Mouse (Mus musculus) olfactory bulb, adult 2 months (tissue): ENCODE measurements around the gene Frg2f1.
A peak's percentile ranks its signal among the peaks of the same experiment; 100 is the strongest.

Source experiments
- CTCF ChIP-seq: fragments of 200-500 bp; IDR thresholded peaks from 2 replicates; pipeline ENCODE4 v1.5.1; 2012; ENCODE audit warnings: low read depth, mild to moderate bottlenecking, low read length, moderate library complexity; ENCODE audit not compliant: insufficient read depth
- POLR2A ChIP-seq: fragments of 200-500 bp; IDR thresholded peaks from 2 replicates; pipeline ENCODE4 v1.6.1; 2012; ENCODE audit warnings: mild to moderate bottlenecking, low read depth, low read length, moderate library complexity; ENCODE audit not compliant: insufficient read depth

GRCm38 (mm10) chr4:119492291-119492932, 46.9 kb downstream of the Frg2f1 start, which contains the start of gene Rimkla:
- TF ChIP-seq POLR2A = 0 out of 2 replicates have a peak, but pooled peaks have one; percentile 49
- no peak for TF ChIP-seq CTCF
